ENCODE assay signal across 14 mouse cellular contexts in the genomic region with DNA sequence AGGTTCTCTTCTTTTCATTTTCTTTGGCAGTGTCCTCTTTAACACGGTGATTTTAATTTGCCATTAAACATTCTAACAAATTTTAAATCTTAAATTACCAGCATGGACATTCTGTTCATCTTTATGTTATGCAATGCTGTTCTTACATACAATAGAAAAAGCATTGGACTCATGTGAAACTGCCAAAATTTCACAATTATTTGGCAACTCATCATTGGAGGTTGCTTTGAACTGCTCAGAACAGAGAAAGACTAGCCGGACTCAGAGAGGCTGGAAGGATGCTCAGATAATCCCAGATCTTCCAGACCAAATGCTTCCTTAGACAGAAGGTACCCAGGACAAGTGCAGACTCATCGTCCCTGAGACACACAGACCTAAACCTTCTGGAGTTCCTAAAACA.
DNase-seq lines count a peak whose midpoint lies in the region.
"Had no signal": no experiment of that assay in that cellular context is flagged by ENCODE, and none has a peak within 500 bp of the region (broad histone marks: within the 10 kb centered on the region; RNA-seq: fewer than 3 reads in every experiment).

No protein-coding gene starts in this region.

- DNase-seq in fat pad, adult 2 months (ENCODE audit: extremely low read depth, low read depth, low spot score), result peak; percentile 74
- peak; percentile 66 for DNase-seq in gonadal fat pad, adult 2 months (ENCODE audit: low read depth)
- no peak for DNase-seq in testis, postnatal 14 days (ENCODE audit: low spot score)
- DNase-seq in kidney, postnatal 25 days, result no peak
- DNase-seq: adrenal gland, adult 2 months; adrenal gland, adult 8-10 months; adrenal gland, postnatal 10 days; adrenal gland, postnatal 14 days; adrenal gland, postnatal 25 days; adrenal gland, postnatal 36 days; B cell, adult 2 months; cerebellum, adult 11 months; cerebellum, adult 11-12 months; cerebellum, adult 18-20 months had no signal

Comparison
In these comparisons a context has a peak if more than half of its experiments do, and no peak if none do; other contexts are left out.
1. DNase-seq: peak in fat pad, adult 2 months (single experiment) and gonadal fat pad, adult 2 months (single experiment); none in testis, postnatal 14 days (single experiment) and kidney, postnatal 25 days (0 of 2).